Mouse (Mus musculus) embryonic fibroblast, embryonic 13.5 days (primary cell): ENCODE results near the gene Slc15a1. TPM values are rescaled to one million over a fixed set of nuclear protein-coding genes. Genes with fewer than 3 reads are reported as not detected.

Experiments used
- H3K27ac ChIP-seq: 2 replicates; pipeline ENCODE4 v1.5.1; 2012; ENCODE audit warnings: low read length, control low read depth, inconsistent platforms; ENCODE audit not compliant: insufficient read depth
- H3K4me1 ChIP-seq: 2 replicates; pipeline ENCODE4 v1.6.1; 2011; ENCODE audit warnings: low read length; ENCODE audit not compliant: control insufficient read depth, insufficient read depth
- H3K4me3 ChIP-seq: 2 replicates; pipeline ENCODE4 v1.5.1; 2011; ENCODE audit warnings: mild to moderate bottlenecking, control low read depth, low read length; ENCODE audit not compliant: insufficient read depth
- CTCF ChIP-seq: IDR thresholded peaks from 2 replicates; pipeline ENCODE4 v1.5.1; 2011; ENCODE audit warnings: mild to moderate bottlenecking, control low read depth, low read length, moderate library complexity, borderline replicate concordance; ENCODE audit not compliant: insufficient read depth
- POLR2A ChIP-seq: IDR thresholded peaks from 2 replicates; pipeline ENCODE4 v1.6.1; 2011; ENCODE audit warnings: low read depth, mild to moderate bottlenecking, control low read depth, low read length, moderate library complexity
- polyA plus RNA-seq: library from polyadenylated mRNA; stranded (reverse); fragments of >200 nt; gene quantifications from 2 replicates; pipeline ENCODE4 v1.2.4, GENCODE M21; 2011; ENCODE audit warnings: low read depth; ENCODE audit not compliant: missing spikeins, insufficient read length

Gene Slc15a1
- polyA plus RNA-seq, 1 experiment: not detected

- TF ChIP-seq POLR2A: no peak
- no peak for TF ChIP-seq CTCF
- Histone ChIP-seq H3K4me3 (no peak overlapping the region), H3K27ac (no peak overlapping the region), H3K4me1 (no peaks in the 10 kb centered on the region)
Observed at GRCm38 (mm10) chr14:121527201-121527600, 22.1 kb upstream of the Slc15a1 start.

- no peak overlapping the region for H3K4me3 ChIP-seq
- no peak overlapping the region for H3K27ac ChIP-seq
- no peak for TF ChIP-seq CTCF
- TF ChIP-seq POLR2A: no peak
Observed at GRCm38 (mm10) chr14:121521709-121522108, 16.7 kb upstream of the Slc15a1 start.

GRCm38 (mm10) chr14:121516881-121517280 is 11.8 kb upstream of the Slc15a1 start:
- H3K27ac ChIP-seq: no peak overlapping the region
- H3K4me3 ChIP-seq: no peak overlapping the region
- 0 out of 2 replicates have a peak, but pooled peaks cover 4% of the 10 kb centered on the region for H3K4me1 ChIP-seq
- no peak for TF ChIP-seq POLR2A
- TF ChIP-seq CTCF: no peak

More at GRCm38 (mm10) chr14:121521709-121522108, 16.7 kb upstream of the Slc15a1 start:
- H3K4me1 ChIP-seq: 0 out of 2 replicates have a peak, but pooled peaks cover 6% of the 10 kb centered on the region

GRCm38 (mm10) chr14:121508929-121509328 is 3.9 kb upstream of the Slc15a1 start:
- Histone ChIP-seq H3K27ac (no peak overlapping the region), H3K4me3 (no peak overlapping the region), H3K4me1 (no peaks in the 10 kb centered on the region)
- TF ChIP-seq CTCF (no peak), POLR2A (no peak)

GRCm38 (mm10) chr14:121506336-121506735 is 1.3 kb upstream of the Slc15a1 start:
- Histone ChIP-seq H3K4me1 (no peaks in the 10 kb centered on the region), H3K27ac (no peak overlapping the region), H3K4me3 (no peak overlapping the region)
- TF ChIP-seq POLR2A (no peak), CTCF (no peak)

- H3K4me1 ChIP-seq: no peaks in the 10 kb centered on the region
- TF ChIP-seq CTCF: no peak
- TF ChIP-seq POLR2A: no peak
- no peak overlapping the region for H3K4me3 ChIP-seq
- H3K27ac ChIP-seq: no peak overlapping the region
Observed at GRCm38 (mm10) chr14:121505485-121505860, 421 bp upstream of the Slc15a1 start.

- TF ChIP-seq CTCF: no peak
- TF ChIP-seq POLR2A: no peak
- no peaks in the 10 kb centered on the region for H3K4me1 ChIP-seq
- H3K27ac ChIP-seq: no peak overlapping the region
- H3K4me3 ChIP-seq: no peak overlapping the region
Observed at GRCm38 (mm10) chr14:121500577-121500976, 4.5 kb downstream of the Slc15a1 start.

- Histone ChIP-seq H3K4me1 (no peaks in the 10 kb centered on the region), H3K27ac (no peak overlapping the region), H3K4me3 (no peak overlapping the region)
- TF ChIP-seq POLR2A: no peak
- TF ChIP-seq CTCF: no peak
Observed at GRCm38 (mm10) chr14:121499769-121500168, 5.3 kb downstream of the Slc15a1 start.

- no peaks in the 10 kb centered on the region for H3K4me1 ChIP-seq
- H3K4me3 ChIP-seq: no peak overlapping the region
- H3K27ac ChIP-seq: no peak overlapping the region
- TF ChIP-seq CTCF (no peak), POLR2A (no peak)
Observed at GRCm38 (mm10) chr14:121497800-121498199, 7.3 kb downstream of the Slc15a1 start.

- Histone ChIP-seq H3K27ac (no peak overlapping the region), H3K4me1 (no peaks in the 10 kb centered on the region), H3K4me3 (no peak overlapping the region)
- no peak for TF ChIP-seq CTCF
- TF ChIP-seq POLR2A: no peak
Observed at GRCm38 (mm10) chr14:121495741-121496140, 9.3 kb downstream of the Slc15a1 start.

GRCm38 (mm10) chr14:121495120-121495519 is 9.9 kb downstream of the Slc15a1 start:
- Histone ChIP-seq H3K4me3 (no peak overlapping the region), H3K27ac (no peak overlapping the region), H3K4me1 (no peaks in the 10 kb centered on the region)
- TF ChIP-seq CTCF (no peak), POLR2A (no peak)
